Mouse (Mus musculus) embryo, embryonic 9.5 days (tissue): Measurements from ENCODE around the gene 4833439L19Rik.
"Not testable (repeated sequence)": the region's sequence is repeated elsewhere in the genome, so short reads cannot be mapped to it uniquely, and the experiment has no call there.

ENCODE experiments used
- DNase-seq: peaks from one replicate; pipeline ENCODE4 v3.0.0-alpha.2; 2017; ENCODE audit errors: extremely low spot score

Gene 4833439L19Rik

GRCm38 (mm10) chr13:54565201-54565581 lies at the start of gene 4833439L19Rik:
Gene 4833439L19Rik (minus strand): TSS chr13:54565435.
- peak; percentile 90 for DNase-seq

GRCm38 (mm10) chr13:54613141-54613540 lies 47.9 kb upstream of the 4833439L19Rik start:
- not testable (repeated sequence) for DNase-seq

GRCm38 (mm10) chr13:54610972-54611754 lies 45.9 kb upstream of the 4833439L19Rik start, which contains the start of gene Cltb:
Gene Cltb (minus strand): TSS chr13:54611344.
- peak; percentile 85 for DNase-seq

GRCm38 (mm10) chr13:54610613-54610971 lies 45.4 kb upstream of the 4833439L19Rik start:
- DNase-seq = no peak

- no peak for DNase-seq
Observed at GRCm38 (mm10) chr13:54609301-54609700, 44.1 kb upstream of the 4833439L19Rik start.

- DNase-seq = no peak
Observed at GRCm38 (mm10) chr13:54608666-54609065, 43.4 kb upstream of the 4833439L19Rik start.

- no peak for DNase-seq
Observed at GRCm38 (mm10) chr13:54608002-54608401, 42.8 kb upstream of the 4833439L19Rik start.

GRCm38 (mm10) chr13:54607204-54607603 lies 42.0 kb upstream of the 4833439L19Rik start:
- no peak for DNase-seq

GRCm38 (mm10) chr13:54605426-54605825 lies 40.2 kb upstream of the 4833439L19Rik start:
- no peak for DNase-seq

GRCm38 (mm10) chr13:54604221-54604620 lies 39.0 kb upstream of the 4833439L19Rik start:
- no peak for DNase-seq

- DNase-seq = no peak
Observed at GRCm38 (mm10) chr13:54603501-54603900, 38.3 kb upstream of the 4833439L19Rik start.

GRCm38 (mm10) chr13:54602639-54603111 lies 37.4 kb upstream of the 4833439L19Rik start:
- DNase-seq = no peak

- no peak for DNase-seq
Observed at GRCm38 (mm10) chr13:54598622-54599143, 33.4 kb upstream of the 4833439L19Rik start.

GRCm38 (mm10) chr13:54596870-54597269 lies 31.6 kb upstream of the 4833439L19Rik start:
- DNase-seq = no peak

GRCm38 (mm10) chr13:54596107-54596690 lies 31.0 kb upstream of the 4833439L19Rik start:
- no peak for DNase-seq

- no peak for DNase-seq
Observed at GRCm38 (mm10) chr13:54593617-54594016, 28.4 kb upstream of the 4833439L19Rik start.

GRCm38 (mm10) chr13:54591776-54592356 lies 26.6 kb upstream of the 4833439L19Rik start:
- DNase-seq = no peak

GRCm38 (mm10) chr13:54589996-54590951 lies 25.0 kb upstream of the 4833439L19Rik start, which contains the start of the genes Nop16 and Higd2a:
Gene Nop16 (minus strand): TSS chr13:54590090.
Gene Higd2a (plus strand): TSS chr13:54590207.
- peak; percentile 99 for DNase-seq

GRCm38 (mm10) chr13:54589414-54589995 lies 24.3 kb upstream of the 4833439L19Rik start:
- no peak for DNase-seq

- DNase-seq = no peak
Observed at GRCm38 (mm10) chr13:54585831-54586230, 20.6 kb upstream of the 4833439L19Rik start.

GRCm38 (mm10) chr13:54582860-54583259 lies 17.6 kb upstream of the 4833439L19Rik start:
- no peak for DNase-seq
